Mouse (Mus musculus): Measurements from ENCODE around the gene Arhgap1. TPM values are rescaled to one million over a fixed set of nuclear protein-coding genes. Genes with fewer than 3 reads are reported as not detected.

Gene Arhgap1
- polyA plus RNA-seq, 2 experiments, result 105 to 121 TPM

- no peaks in the 10 kb centered on the region for H3K27me3 ChIP-seq (ENCODE audit: control insufficient read depth, insufficient read depth, low read length)
- H3K4me1 ChIP-seq (ENCODE audit: control insufficient read depth, insufficient read depth, low read length), result no peaks in the 10 kb centered on the region
- ATAC-seq (ENCODE audit: low FRiP score, low read depth) (no peak), DNase-seq (ENCODE audit: low spot score) (no peak)
- H3K9me3 ChIP-seq (ENCODE audit: control insufficient read depth, low read length), result no peaks in the 10 kb centered on the region
- H3K27ac ChIP-seq (replicated peaks; ENCODE audit: low read depth, low read length), result no peak overlapping the region
- no peak overlapping the region for H3K4me3 ChIP-seq (replicated peaks; ENCODE audit: low read length)
- no peak overlapping the region for H3K4me2 ChIP-seq (replicated peaks; ENCODE audit: low read depth, low read length, severe bottlenecking)
- 87% methylated on average over 10 of the region's 10 CpGs for WGBS
- peaks cover 31% of the 10 kb centered on the region for H3K36me3 ChIP-seq (ENCODE audit: control insufficient read depth, insufficient read depth, low read length)
- no peak for TF ChIP-seq POLR2A (IDR thresholded peaks at IDR 0.05; ENCODE audit: borderline replicate concordance, extremely low read depth, insufficient read depth, insufficient read length)
- no peak overlapping the region for H3K9ac ChIP-seq (ENCODE audit: low read depth, low read length, severe bottlenecking)
Measured at GRCm38 (mm10) chr2:91695436-91696224, 46.0 kb downstream of the Arhgap1 start.

DNA sequence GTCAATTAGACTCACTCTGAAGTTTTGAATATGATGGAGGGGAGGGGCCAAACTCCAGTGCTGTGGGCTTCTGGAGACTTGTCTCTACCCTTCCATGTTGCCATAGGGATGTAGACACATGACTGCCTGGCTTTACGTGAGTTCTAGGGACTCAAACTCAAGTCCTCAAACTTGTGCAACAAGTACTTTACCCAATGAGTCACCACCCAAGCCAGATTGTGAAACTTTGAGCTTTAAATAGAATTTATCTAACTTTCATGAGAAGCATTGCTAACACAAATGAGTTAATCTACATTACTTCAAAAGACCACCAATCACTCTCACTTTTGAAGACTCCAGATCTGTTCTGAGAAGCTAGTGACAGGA, 46.5 kb downstream of the Arhgap1 start:
- Histone ChIP-seq H3K9ac (ENCODE audit: low read depth, low read length, severe bottlenecking) (no peak overlapping the region), H3K27me3 (ENCODE audit: control insufficient read depth, insufficient read depth, low read length) (no peaks in the 10 kb centered on the region), H3K4me2 (replicated peaks; ENCODE audit: low read depth, low read length, severe bottlenecking) (no peak overlapping the region), H3K9me3 (ENCODE audit: control insufficient read depth, low read length) (no peaks in the 10 kb centered on the region), H3K36me3 (ENCODE audit: control insufficient read depth, insufficient read depth, low read length) (peaks cover 29% of the 10 kb centered on the region), H3K4me3 (replicated peaks; ENCODE audit: low read length) (no peak overlapping the region), H3K4me1 (ENCODE audit: control insufficient read depth, insufficient read depth, low read length) (no peaks in the 10 kb centered on the region), H3K27ac (replicated peaks; ENCODE audit: low read depth, low read length) (no peak overlapping the region)
- no peak for TF ChIP-seq POLR2A (IDR thresholded peaks at IDR 0.05; ENCODE audit: borderline replicate concordance, extremely low read depth, insufficient read depth, insufficient read length)
- no peak for ATAC-seq (ENCODE audit: low FRiP score, low read depth)
- WGBS, result 96% methylated on average over 1 of the region's 1 CpGs
- no peak for DNase-seq (ENCODE audit: low spot score)

GRCm38 (mm10) chr2:91699225-91699624, 49.6 kb downstream of the Arhgap1 start:
- H3K9me3 ChIP-seq (ENCODE audit: control insufficient read depth, low read length), result no peaks in the 10 kb centered on the region
- DNase-seq (ENCODE audit: low spot score) (no peak), ATAC-seq (ENCODE audit: low FRiP score, low read depth) (no peak)
- no peaks in the 10 kb centered on the region for H3K27me3 ChIP-seq (ENCODE audit: control insufficient read depth, insufficient read depth, low read length)
- H3K27ac ChIP-seq (replicated peaks; ENCODE audit: low read depth, low read length), result no peak overlapping the region
- H3K36me3 ChIP-seq (ENCODE audit: control insufficient read depth, insufficient read depth, low read length), result peaks cover 12% of the 10 kb centered on the region
- no peak for TF ChIP-seq POLR2A (IDR thresholded peaks at IDR 0.05; ENCODE audit: borderline replicate concordance, extremely low read depth, insufficient read depth, insufficient read length)
- no peak overlapping the region for H3K9ac ChIP-seq (ENCODE audit: low read depth, low read length, severe bottlenecking)
- H3K4me1 ChIP-seq (ENCODE audit: control insufficient read depth, insufficient read depth, low read length), result no peaks in the 10 kb centered on the region
- WGBS, result 87% methylated on average over 1 of the region's 1 CpGs
- H3K4me3 ChIP-seq (replicated peaks; ENCODE audit: low read length), result no peak overlapping the region
- H3K4me2 ChIP-seq (replicated peaks; ENCODE audit: low read depth, low read length, severe bottlenecking), result no peak overlapping the region

DNA sequence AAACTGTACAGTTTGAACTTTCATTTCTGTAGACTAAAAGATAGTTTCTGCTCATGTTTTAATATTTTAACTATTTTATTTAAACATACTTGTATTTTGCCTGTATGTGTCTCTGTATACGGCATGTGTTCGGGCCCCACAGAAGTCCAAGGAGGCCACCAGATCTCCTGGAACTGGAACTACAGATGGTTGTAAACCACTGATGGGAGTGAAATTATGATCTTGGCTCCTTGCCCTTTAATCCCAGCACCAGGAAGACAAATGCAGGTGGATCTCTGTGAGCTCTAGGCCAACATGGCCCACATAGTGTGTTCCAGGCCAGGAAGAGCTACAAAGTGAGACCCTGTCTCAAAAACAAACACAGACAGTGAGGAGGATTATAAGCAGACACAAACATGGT, 51.7 kb downstream of the Arhgap1 start:
- Histone ChIP-seq H3K9ac (ENCODE audit: low read depth, low read length, severe bottlenecking) (no peak overlapping the region), H3K4me2 (replicated peaks; ENCODE audit: low read depth, low read length, severe bottlenecking) (no peak overlapping the region), H3K36me3 (ENCODE audit: control insufficient read depth, insufficient read depth, low read length) (no peaks in the 10 kb centered on the region), H3K4me1 (ENCODE audit: control insufficient read depth, insufficient read depth, low read length) (no peaks in the 10 kb centered on the region), H3K4me3 (replicated peaks; ENCODE audit: low read length) (no peak overlapping the region), H3K9me3 (ENCODE audit: control insufficient read depth, low read length) (no peaks in the 10 kb centered on the region), H3K27me3 (ENCODE audit: control insufficient read depth, insufficient read depth, low read length) (no peaks in the 10 kb centered on the region), H3K27ac (replicated peaks; ENCODE audit: low read depth, low read length) (no peak overlapping the region)
- DNase-seq (ENCODE audit: low spot score), result no peak
- no peak for ATAC-seq (ENCODE audit: low FRiP score, low read depth)
- WGBS, result 100% methylated on average over 2 of the region's 2 CpGs
- TF ChIP-seq POLR2A (IDR thresholded peaks at IDR 0.05; ENCODE audit: borderline replicate concordance, extremely low read depth, insufficient read depth, insufficient read length), result no peak

DNA sequence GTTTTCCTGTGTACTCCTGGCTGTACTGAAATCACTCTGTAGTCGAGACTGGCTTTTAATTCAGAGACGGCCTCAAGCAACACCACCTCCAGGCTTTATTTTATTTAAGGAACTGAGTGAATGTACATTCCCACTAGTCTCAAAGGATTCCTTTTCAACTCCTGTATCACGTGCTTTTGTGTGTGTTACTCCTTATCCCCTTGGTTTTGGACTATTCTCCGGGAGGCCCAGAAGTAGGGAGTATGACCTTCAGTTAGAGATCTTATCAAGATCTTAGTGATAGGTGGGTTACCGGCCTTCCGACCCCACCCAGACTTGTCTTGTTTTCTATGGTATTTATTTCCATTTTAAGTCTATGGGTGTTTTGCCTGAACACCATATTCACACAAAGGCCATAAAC, 56.1 kb downstream of the Arhgap1 start:
- Histone ChIP-seq H3K36me3 (ENCODE audit: control insufficient read depth, insufficient read depth, low read length) (no peaks in the 10 kb centered on the region), H3K9ac (ENCODE audit: low read depth, low read length, severe bottlenecking) (no peak overlapping the region), H3K4me1 (ENCODE audit: control insufficient read depth, insufficient read depth, low read length) (no peaks in the 10 kb centered on the region; the same call in none of the 2 replicates), H3K27ac (replicated peaks; ENCODE audit: low read depth, low read length) (no peak overlapping the region), H3K27me3 (ENCODE audit: control insufficient read depth, insufficient read depth, low read length) (no peaks in the 10 kb centered on the region), H3K4me3 (replicated peaks; ENCODE audit: low read length) (no peak overlapping the region), H3K9me3 (ENCODE audit: control insufficient read depth, low read length) (no peaks in the 10 kb centered on the region), H3K4me2 (replicated peaks; ENCODE audit: low read depth, low read length, severe bottlenecking) (no peak overlapping the region)
- no peak for TF ChIP-seq POLR2A (IDR thresholded peaks at IDR 0.05; ENCODE audit: borderline replicate concordance, extremely low read depth, insufficient read depth, insufficient read length)
- 82% methylated on average over 6 of the region's 6 CpGs for WGBS
- no peak for DNase-seq (ENCODE audit: low spot score)
- ATAC-seq (ENCODE audit: low FRiP score, low read depth), result no peak
